Mouse (Mus musculus): ENCODE data around the gene Sec16b. TPM values are rescaled to one million over a fixed set of nuclear protein-coding genes. Genes with fewer than 3 reads are reported as not detected.

Gene Sec16b
- polyA plus RNA-seq, 1 experiment: not detected

DNA sequence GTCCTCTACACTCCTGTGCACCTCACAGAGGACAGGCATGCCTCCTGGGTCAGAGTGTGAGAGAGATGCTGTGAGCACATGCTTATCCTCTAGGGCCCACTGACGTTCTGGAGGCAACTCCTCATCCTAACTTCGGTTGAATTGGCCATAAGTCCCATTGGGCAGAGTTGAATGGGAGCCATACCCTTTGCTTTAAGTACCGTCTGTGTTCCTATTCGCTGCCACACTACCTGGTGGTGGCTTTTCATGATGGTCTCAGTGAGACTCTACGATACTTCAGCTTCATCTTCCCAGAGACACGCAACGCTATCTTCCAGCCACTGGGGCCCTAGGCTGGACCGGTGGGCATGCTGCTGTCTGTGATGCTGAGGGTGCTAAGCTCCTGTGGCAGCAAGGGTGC, 38.5 kb downstream of the Sec16b start:
- Histone ChIP-seq H3K27ac (ENCODE audit: insufficient read depth, low read length) (no peak overlapping the region), H3K27me3 (ENCODE audit: control insufficient read depth, insufficient read depth, low read length, poor library complexity, severe bottlenecking) (no peaks in the 10 kb centered on the region), H3K9ac (ENCODE audit: low read depth, poor library complexity, severe bottlenecking) (no peak overlapping the region), H3K4me1 (ENCODE audit: control insufficient read depth, insufficient read depth, low read length) (no peaks in the 10 kb centered on the region), H3K36me3 (ENCODE audit: control insufficient read depth, insufficient read depth, low read length, poor library complexity, severe bottlenecking) (no peaks in the 10 kb centered on the region), H3K9me3 (replicated peaks; ENCODE audit: control insufficient read depth, insufficient read depth, low read length, poor library complexity, severe bottlenecking) (no peaks in the 10 kb centered on the region), H3K4me3 (ENCODE audit: low read depth, low read length) (no peak overlapping the region)
- no peak for TF ChIP-seq CTCF (IDR thresholded peaks at IDR 0.05; ENCODE audit: low read depth, low read length)
- TF ChIP-seq POLR2A (IDR thresholded peaks at IDR 0.05; ENCODE audit: insufficient read depth, low read length): no peak
- TF ChIP-seq EP300 (IDR thresholded peaks at IDR 0.05; ENCODE audit: insufficient read depth, low read depth, low read length): no peak

DNA sequence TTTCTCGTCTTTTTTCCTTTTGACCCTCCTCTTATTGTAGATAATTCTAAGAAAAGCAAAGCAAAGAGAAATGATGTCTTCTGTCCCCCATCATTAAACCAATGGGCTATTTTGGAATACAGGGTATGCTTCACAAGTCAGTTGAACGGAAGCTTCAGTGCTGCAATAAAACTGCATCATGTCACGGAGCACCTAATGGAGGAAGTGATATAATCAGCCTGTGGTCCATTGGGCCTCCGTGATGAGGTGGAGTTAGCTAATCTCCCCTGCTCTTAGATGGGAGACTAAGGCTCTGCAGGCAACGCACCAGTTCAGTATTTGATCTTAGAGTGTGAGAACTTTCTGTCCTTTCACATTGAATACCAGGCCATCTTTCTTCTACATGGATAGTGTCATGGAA, 41.1 kb downstream of the Sec16b start:
- Histone ChIP-seq H3K4me1 (ENCODE audit: control insufficient read depth, insufficient read depth, low read length) (no peaks in the 10 kb centered on the region), H3K9me3 (replicated peaks; ENCODE audit: control insufficient read depth, insufficient read depth, low read length, poor library complexity, severe bottlenecking) (no peaks in the 10 kb centered on the region), H3K27ac (ENCODE audit: insufficient read depth, low read length) (no peak overlapping the region), H3K9ac (ENCODE audit: low read depth, poor library complexity, severe bottlenecking) (no peak overlapping the region), H3K4me3 (ENCODE audit: low read depth, low read length) (no peak overlapping the region), H3K36me3 (ENCODE audit: control insufficient read depth, insufficient read depth, low read length, poor library complexity, severe bottlenecking) (no peaks in the 10 kb centered on the region), H3K27me3 (ENCODE audit: control insufficient read depth, insufficient read depth, low read length, poor library complexity, severe bottlenecking) (no peaks in the 10 kb centered on the region)
- TF ChIP-seq EP300 (IDR thresholded peaks at IDR 0.05; ENCODE audit: insufficient read depth, low read depth, low read length) (no peak), POLR2A (IDR thresholded peaks at IDR 0.05; ENCODE audit: insufficient read depth, low read length) (no peak), CTCF (IDR thresholded peaks at IDR 0.05; ENCODE audit: low read depth, low read length) (no peak)

DNA sequence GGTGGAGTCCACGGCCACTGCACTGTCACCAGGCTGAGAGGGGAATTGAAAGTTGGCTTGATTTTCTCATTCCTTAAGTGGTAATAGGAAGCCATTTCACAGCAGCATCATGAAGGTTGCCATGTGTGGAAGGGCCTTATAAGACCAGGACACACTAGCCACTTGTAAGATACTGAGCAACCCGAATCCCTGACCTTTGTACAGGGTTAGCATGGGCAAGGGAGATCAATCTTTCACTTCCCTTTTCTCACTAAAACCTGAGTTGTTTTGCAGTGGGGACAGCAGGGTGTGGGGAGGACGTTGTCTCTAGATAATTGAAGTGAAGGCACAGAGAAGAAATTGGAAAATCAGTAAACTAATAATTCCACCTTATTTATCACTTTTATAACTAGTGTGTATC, 43.2 kb downstream of the Sec16b start:
- H3K27ac ChIP-seq (ENCODE audit: insufficient read depth, low read length): no peak overlapping the region
- no peak overlapping the region for H3K4me3 ChIP-seq (ENCODE audit: low read depth, low read length)
- TF ChIP-seq EP300 (IDR thresholded peaks at IDR 0.05; ENCODE audit: insufficient read depth, low read depth, low read length): no peak

DNA sequence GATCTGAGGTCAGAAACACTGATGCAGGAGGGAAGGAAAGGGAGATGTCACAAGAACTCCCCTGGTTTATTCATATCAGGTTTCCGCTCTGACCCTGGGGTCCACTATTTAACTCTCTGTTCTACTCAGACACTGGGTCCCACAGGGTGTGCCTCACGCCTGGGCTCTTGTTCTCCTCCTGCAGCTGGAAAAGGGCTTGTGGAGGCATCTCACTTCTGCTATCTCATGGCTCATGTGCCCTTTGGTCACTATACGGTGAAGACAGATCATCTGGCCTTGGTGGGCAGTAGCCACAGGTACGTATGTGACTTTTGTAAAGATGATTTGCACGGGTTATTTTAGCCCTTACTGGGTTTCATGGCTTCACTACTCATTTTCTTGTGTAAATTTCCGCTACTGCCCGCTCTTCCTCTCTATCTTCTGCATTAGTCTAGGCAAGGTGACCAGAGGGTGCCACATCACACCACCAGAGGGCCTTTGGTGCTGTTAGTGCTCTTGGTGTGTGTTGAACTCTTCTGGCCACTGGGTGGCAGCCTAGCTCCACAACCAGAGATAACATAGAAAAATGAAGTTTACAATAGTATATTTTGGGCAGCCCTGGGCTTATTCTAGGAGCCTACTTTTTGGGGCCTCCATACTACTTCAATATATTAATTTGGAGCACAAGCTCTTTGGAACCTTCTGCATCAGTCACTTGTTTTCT, 46.4 kb downstream of the Sec16b start:
- Histone ChIP-seq H3K4me1 (ENCODE audit: control insufficient read depth, insufficient read depth, low read length) (no peaks in the 10 kb centered on the region), H3K27ac (ENCODE audit: insufficient read depth, low read length) (no peak overlapping the region), H3K4me3 (ENCODE audit: low read depth, low read length) (no peak overlapping the region), H3K9me3 (replicated peaks; ENCODE audit: control insufficient read depth, insufficient read depth, low read length, poor library complexity, severe bottlenecking) (no peaks in the 10 kb centered on the region), H3K9ac (ENCODE audit: low read depth, poor library complexity, severe bottlenecking) (no peak overlapping the region), H3K36me3 (ENCODE audit: control insufficient read depth, insufficient read depth, low read length, poor library complexity, severe bottlenecking) (no peaks in the 10 kb centered on the region), H3K27me3 (ENCODE audit: control insufficient read depth, insufficient read depth, low read length, poor library complexity, severe bottlenecking) (no peaks in the 10 kb centered on the region)
- peak; percentile 95 for TF ChIP-seq CTCF (IDR thresholded peaks at IDR 0.05; ENCODE audit: low read depth, low read length)
- TF ChIP-seq EP300 (IDR thresholded peaks at IDR 0.05; ENCODE audit: insufficient read depth, low read depth, low read length): no peak
- no peak for TF ChIP-seq POLR2A (IDR thresholded peaks at IDR 0.05; ENCODE audit: insufficient read depth, low read length)

More for the DNA sequence above, 43.2 kb downstream of the Sec16b start:
- no peak overlapping the region for H3K9ac ChIP-seq (ENCODE audit: low read depth, poor library complexity, severe bottlenecking)
- H3K27me3 ChIP-seq (ENCODE audit: control insufficient read depth, insufficient read depth, low read length, poor library complexity, severe bottlenecking): no peaks in the 10 kb centered on the region
- H3K9me3 ChIP-seq (replicated peaks; ENCODE audit: control insufficient read depth, insufficient read depth, low read length, poor library complexity, severe bottlenecking): no peaks in the 10 kb centered on the region
- no peaks in the 10 kb centered on the region for H3K4me1 ChIP-seq (ENCODE audit: control insufficient read depth, insufficient read depth, low read length)
- H3K36me3 ChIP-seq (ENCODE audit: control insufficient read depth, insufficient read depth, low read length, poor library complexity, severe bottlenecking): no peaks in the 10 kb centered on the region

DNA sequence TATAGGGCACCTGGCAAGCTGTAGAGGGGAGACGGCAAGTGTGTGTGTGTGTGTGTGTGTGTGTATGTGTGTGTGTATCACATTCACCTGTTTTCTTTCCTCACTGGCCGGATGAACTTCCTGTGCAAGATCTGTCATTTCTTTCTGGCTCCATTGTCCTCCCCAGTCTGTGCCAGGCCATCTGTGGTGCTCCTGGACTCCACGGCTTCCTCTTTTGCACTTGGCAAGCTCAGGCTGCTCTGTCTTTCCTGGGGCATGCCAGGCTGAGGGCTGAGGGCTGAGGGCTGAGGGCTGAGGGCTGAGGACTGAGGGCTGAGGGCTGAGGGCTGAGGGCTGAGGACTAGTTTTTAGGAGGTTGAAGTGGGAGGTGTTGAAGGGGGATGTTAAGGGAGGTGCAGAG, 47.6 kb downstream of the Sec16b start:
- Histone ChIP-seq H3K27me3 (ENCODE audit: control insufficient read depth, insufficient read depth, low read length, poor library complexity, severe bottlenecking) (no peaks in the 10 kb centered on the region), H3K27ac (ENCODE audit: insufficient read depth, low read length) (no peak overlapping the region), H3K9me3 (replicated peaks; ENCODE audit: control insufficient read depth, insufficient read depth, low read length, poor library complexity, severe bottlenecking) (no peaks in the 10 kb centered on the region), H3K4me3 (ENCODE audit: low read depth, low read length) (no peak overlapping the region), H3K36me3 (ENCODE audit: control insufficient read depth, insufficient read depth, low read length, poor library complexity, severe bottlenecking) (no peaks in the 10 kb centered on the region), H3K9ac (ENCODE audit: low read depth, poor library complexity, severe bottlenecking) (no peak overlapping the region), H3K4me1 (ENCODE audit: control insufficient read depth, insufficient read depth, low read length) (no peaks in the 10 kb centered on the region)
- no peak for TF ChIP-seq EP300 (IDR thresholded peaks at IDR 0.05; ENCODE audit: insufficient read depth, low read depth, low read length)
- TF ChIP-seq CTCF (IDR thresholded peaks at IDR 0.05; ENCODE audit: low read depth, low read length): no peak
- no peak for TF ChIP-seq POLR2A (IDR thresholded peaks at IDR 0.05; ENCODE audit: insufficient read depth, low read length)

DNA sequence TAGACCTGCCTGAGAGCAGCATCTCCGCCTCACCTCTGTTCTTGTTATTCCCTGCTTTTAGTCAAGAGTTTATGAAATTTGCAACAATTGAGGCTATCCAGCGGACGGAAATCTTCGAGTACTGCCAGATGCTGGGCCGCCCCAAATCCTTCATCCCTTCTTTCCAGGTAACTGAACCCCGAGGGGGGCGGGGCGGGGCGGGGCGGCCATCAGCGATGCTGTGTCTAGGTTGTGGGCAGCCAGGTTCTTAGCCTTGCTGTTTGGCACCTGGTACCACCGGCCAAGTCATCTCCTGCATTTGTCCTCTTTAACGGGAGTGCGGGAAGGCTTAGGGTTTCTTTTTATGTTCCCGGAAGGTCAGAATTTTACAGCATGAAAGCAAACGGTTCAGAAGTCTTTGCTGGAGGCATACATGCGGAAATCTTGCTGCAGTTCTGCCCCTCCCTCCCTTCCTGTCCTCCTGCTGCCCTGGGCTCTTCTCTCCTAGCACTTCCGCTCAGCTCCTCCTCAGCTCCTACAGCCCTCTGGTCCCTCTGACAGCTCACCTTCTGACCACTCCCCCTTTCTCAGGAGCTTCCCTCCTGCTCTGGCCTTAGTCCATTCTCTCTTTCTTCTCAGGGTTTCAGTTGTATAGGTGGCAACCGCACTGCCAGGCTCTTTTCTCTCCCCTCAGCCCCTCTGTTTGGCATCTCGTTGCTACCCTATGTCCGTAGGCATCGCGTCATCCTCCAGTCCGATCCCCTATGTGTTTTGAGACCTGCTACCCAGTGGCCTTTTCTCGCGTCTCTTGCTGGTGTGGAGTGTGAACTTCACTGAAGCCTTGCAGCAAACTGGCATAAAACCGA, 48.4 kb downstream of the Sec16b start:
- H3K27ac ChIP-seq (ENCODE audit: insufficient read depth, low read length): no peak overlapping the region
- H3K9me3 ChIP-seq (replicated peaks; ENCODE audit: control insufficient read depth, insufficient read depth, low read length, poor library complexity, severe bottlenecking): no peaks in the 10 kb centered on the region
- H3K4me1 ChIP-seq (ENCODE audit: control insufficient read depth, insufficient read depth, low read length): no peaks in the 10 kb centered on the region
- no peaks in the 10 kb centered on the region for H3K36me3 ChIP-seq (ENCODE audit: control insufficient read depth, insufficient read depth, low read length, poor library complexity, severe bottlenecking)
- TF ChIP-seq POLR2A (IDR thresholded peaks at IDR 0.05; ENCODE audit: insufficient read depth, low read length) (no peak), EP300 (IDR thresholded peaks at IDR 0.05; ENCODE audit: insufficient read depth, low read depth, low read length) (no peak), CTCF (IDR thresholded peaks at IDR 0.05; ENCODE audit: low read depth, low read length) (no peak)
- no peak overlapping the region for H3K9ac ChIP-seq (ENCODE audit: low read depth, poor library complexity, severe bottlenecking)
- H3K4me3 ChIP-seq (ENCODE audit: low read depth, low read length): no peak overlapping the region
- H3K27me3 ChIP-seq (ENCODE audit: control insufficient read depth, insufficient read depth, low read length, poor library complexity, severe bottlenecking): no peaks in the 10 kb centered on the region

Data from ES-Bruce4 (cell line).